Mouse (Mus musculus): ENCODE data around the gene Oca2.

GRCm38 (mm10) chr7:56549226-56549625, 309.7 kb downstream of the Oca2 start:
- TF ChIP-seq CTCF (IDR thresholded peaks at IDR 0.05; ENCODE audit: control insufficient read depth, insufficient read depth, insufficient read length), result no peak
- no peak for TF ChIP-seq USF1 (IDR thresholded peaks at IDR 0.05; ENCODE audit: low read depth)
- TF ChIP-seq FOSL1 (IDR thresholded peaks at IDR 0.05; ENCODE audit: insufficient read depth, low read length, poor library complexity, severe bottlenecking), result no peak
- TF ChIP-seq MAX (IDR thresholded peaks at IDR 0.05), result no peak
- TF ChIP-seq MYOD1 (IDR thresholded peaks at IDR 0.05; ENCODE audit: control insufficient read depth, insufficient read length, low read depth), result no peak
- TF ChIP-seq CEBPB (IDR thresholded peaks at IDR 0.05; ENCODE audit: low read depth), result no peak
- TF ChIP-seq MYOG (IDR thresholded peaks at IDR 0.05; ENCODE audit: control insufficient read depth, extremely low read depth, insufficient read length), result no peak
